Mouse (Mus musculus): ENCODE measurements around the gene Wdr82. TPM values are rescaled to one million over a fixed set of nuclear protein-coding genes. Genes with fewer than 3 reads are reported as not detected.
A peak's percentile ranks its signal among the peaks of the same experiment; 100 is the strongest.

Gene Wdr82
- polyA plus RNA-seq, 1 experiment from 2014 or later = 11.8 TPM

DNA sequence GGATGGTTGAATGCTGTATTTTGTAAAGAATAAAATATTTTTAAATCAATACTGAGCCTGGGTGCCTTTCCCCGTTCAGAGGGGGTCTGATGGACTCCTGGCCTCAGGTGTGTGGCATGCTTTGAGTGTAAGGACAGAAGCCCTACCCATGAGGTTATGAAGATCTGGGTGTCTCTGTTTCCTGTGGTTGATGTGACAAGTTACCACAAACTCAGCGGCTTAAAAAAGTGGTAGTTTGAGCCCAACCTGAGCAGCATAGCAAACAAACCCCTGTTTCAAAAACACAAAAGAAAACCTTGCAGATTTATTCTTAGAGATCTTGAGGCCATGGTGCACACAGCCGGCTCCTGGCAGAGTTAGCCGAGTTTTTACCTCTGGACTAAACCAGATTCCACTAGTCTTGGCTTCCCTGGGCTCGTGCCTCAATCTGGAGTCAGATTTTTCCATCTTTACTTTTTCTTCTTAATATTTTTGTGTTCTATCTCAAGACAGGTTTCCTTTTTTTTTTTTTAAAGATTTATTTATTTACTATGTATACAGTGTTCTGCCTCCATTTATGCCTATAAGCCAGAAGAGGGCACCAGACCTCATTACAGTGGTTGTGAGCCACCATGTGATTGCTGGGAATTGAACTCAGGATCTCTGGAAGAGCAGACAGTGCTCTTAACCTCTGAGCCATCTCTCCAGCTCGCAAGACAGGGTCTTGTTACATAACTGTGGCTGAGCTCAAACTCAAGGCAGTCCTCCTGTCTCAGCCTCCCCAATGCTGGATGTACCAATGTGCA lies 44.8 kb downstream of the Wdr82 start:
- H3K4me2 ChIP-seq = no peak overlapping the region
- 65% methylated on average over 6 of the region's 6 CpGs for WGBS (ENCODE audit: insufficient replicate concordance)
- no peaks in the 10 kb centered on the region for H3K27me3 ChIP-seq (replicated peaks)
- peaks cover 15% of the 10 kb centered on the region for H3K4me1 ChIP-seq
- ATAC-seq = no peak
- H3K27ac ChIP-seq = no peak overlapping the region
- H3K36me3 ChIP-seq = peaks cover 31% of the 10 kb centered on the region
- H3K4me3 ChIP-seq = no peak overlapping the region
- H3K9me3 ChIP-seq (replicated peaks) = no peaks in the 10 kb centered on the region
- H3K9ac ChIP-seq = no peak overlapping the region

DNA sequence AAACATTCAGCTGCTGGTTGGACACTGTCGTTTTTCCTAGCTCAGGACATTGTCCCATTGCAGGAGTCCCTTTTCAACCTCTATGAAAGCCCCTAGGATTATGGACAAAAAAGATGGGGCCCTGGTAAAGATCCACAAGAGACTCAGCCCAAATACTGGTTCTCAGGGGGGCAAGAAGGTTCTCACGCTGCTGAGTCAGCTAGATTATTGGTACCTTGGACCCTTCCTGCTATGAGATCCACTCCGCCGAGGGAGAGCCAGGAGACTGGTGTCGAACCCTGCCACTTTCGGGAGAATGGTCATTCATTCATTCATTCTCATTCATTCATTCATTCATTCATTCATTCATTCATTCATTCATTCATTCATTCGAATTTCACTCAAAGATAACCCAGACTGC lies 46.2 kb downstream of the Wdr82 start:
- H3K9ac ChIP-seq = no peak overlapping the region

DNA sequence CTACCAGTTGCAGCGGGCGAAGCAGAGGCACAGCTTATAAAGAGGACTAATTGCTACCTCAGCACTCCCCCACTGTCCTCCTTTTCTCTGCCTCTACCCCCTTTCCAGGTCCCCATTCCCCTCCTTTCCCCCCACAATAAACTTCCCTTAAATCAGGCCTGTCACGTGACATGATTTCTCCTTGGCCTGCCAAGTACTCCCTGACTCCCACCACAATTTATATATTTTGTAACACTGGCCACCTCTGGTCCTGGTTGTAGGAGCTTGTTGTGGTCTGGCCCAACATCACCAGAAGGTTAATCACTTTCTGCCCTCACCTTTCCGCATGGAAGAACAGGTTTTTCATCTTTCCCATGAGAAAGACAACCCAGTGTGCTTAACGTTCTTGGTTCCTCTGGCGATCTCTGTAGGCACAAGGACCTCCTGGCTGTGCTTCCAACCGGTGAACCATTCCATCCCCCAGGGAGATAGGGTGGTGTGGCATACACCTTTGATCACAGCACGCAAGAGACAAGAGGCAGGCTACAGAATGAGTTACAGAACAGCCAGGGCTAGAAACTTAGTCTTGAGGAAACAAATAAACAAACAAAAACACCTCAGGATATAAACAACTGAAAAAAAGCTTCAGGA lies 50.3 kb downstream of the Wdr82 start:
- H3K4me2 ChIP-seq = no peak overlapping the region
- H3K4me1 ChIP-seq = peaks cover 4% of the 10 kb centered on the region; the same call in 1 of the 2 replicates
- H3K9ac ChIP-seq = no peak overlapping the region
- WGBS (ENCODE audit: insufficient replicate concordance) = 60% methylated on average over 8 of the region's 8 CpGs
- no peak for ATAC-seq
- H3K9me3 ChIP-seq (replicated peaks) = no peaks in the 10 kb centered on the region
- H3K36me3 ChIP-seq = no peaks in the 10 kb centered on the region
- H3K27ac ChIP-seq = no peak overlapping the region
- H3K27me3 ChIP-seq (replicated peaks) = peaks cover 43% of the 10 kb centered on the region
- no peak overlapping the region for H3K4me3 ChIP-seq

More for the DNA sequence above, 46.2 kb downstream of the Wdr82 start:
- peaks cover 6% of the 10 kb centered on the region; the same call in 1 of the 2 replicates for H3K4me1 ChIP-seq
- no peak overlapping the region for H3K4me2 ChIP-seq
- H3K9me3 ChIP-seq (replicated peaks) = no peaks in the 10 kb centered on the region
- H3K27me3 ChIP-seq (replicated peaks) = peaks cover 3% of the 10 kb centered on the region
- WGBS (ENCODE audit: insufficient replicate concordance) = 82% methylated on average over 7 of the region's 7 CpGs
- H3K4me3 ChIP-seq = no peak overlapping the region
- ATAC-seq = no peak
- no peak overlapping the region for H3K27ac ChIP-seq
- H3K36me3 ChIP-seq = peaks cover 31% of the 10 kb centered on the region

DNA sequence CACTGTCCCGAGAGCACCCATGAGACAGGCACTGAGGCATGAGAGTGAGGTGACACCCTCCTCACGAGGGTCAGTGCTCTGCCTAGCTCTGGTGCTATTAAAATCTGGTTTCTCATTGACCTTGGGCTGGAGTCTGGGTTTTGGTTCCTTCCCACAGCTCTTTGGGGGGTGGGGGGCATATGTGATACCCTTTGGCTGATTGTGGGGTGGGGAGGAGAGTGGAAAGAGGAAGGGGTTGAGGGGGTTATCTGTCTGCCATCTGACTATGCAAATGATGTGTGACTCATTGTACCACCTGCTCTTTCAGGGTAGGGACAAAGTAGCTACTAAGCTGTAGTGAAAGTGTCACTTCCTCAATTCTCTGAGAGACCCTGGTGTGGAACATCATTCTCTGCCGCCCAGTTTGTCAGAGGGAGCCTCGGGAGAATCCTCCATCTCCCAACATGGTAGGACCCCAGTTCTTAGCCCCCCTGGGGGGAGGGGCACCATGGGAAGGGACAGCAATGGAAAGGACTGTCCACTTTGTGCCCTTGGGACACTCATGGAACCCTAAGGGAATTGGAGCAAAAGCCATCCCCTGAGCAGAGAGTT lies 51.6 kb downstream of the Wdr82 start, which contains the start of gene Tlr9:
Tlr9 (plus strand) TSS at position 338 of the 591 bp plus-strand sequence.
- no peak for ATAC-seq
- Histone ChIP-seq H3K4me3 (no peak within 1 kb of the TSS), H3K9ac (no peak within 1 kb of the TSS), H3K9me3 (replicated peaks) (no peaks in the 10 kb centered on the region), H3K4me1 (peaks cover 15% of the 10 kb centered on the region), H3K4me2 (peak within 1 kb of the TSS; percentile 8; the same call in 1 of the 2 replicates), H3K27ac (no peak within 1 kb of the TSS), H3K36me3 (no peaks in the 10 kb centered on the region), H3K27me3 (replicated peaks) (peaks cover 57% of the 10 kb centered on the region)
- WGBS (ENCODE audit: insufficient replicate concordance) = 17% methylated on average over 4 of the region's 4 CpGs

DNA sequence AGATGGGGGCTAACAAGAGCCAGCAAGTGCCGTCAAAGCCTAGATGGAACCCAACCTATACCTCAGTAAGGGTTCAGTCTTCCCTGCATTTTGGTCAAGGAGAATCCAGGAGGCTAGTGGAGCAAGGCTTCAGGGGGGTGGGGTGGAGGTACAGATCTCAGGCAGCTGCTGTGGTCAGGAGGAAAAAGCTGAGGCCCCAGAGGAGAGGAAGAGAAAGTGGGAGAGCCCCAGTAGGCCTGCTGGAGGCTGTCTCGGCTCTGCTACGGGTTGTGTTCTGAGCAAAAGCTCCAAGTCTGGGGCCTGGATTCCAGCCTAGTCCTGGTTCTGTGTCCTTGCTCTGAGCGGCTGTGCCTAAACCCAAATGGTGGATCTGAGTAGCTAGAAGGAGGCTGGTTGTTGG lies 52.3 kb downstream of the Wdr82 start:
- no peaks in the 10 kb centered on the region for H3K36me3 ChIP-seq
- peak overlapping the region; percentile 8; the same call in 1 of the 2 replicates for H3K4me2 ChIP-seq
- no peaks in the 10 kb centered on the region for H3K9me3 ChIP-seq (replicated peaks)
- whole genome bisulfite sequencing (ENCODE audit: insufficient replicate concordance) = 47% methylated on average over 4 of the region's 4 CpGs
- H3K27ac ChIP-seq = no peak overlapping the region
- H3K27me3 ChIP-seq (replicated peaks) = peaks cover 59% of the 10 kb centered on the region
- peaks cover 21% of the 10 kb centered on the region for H3K4me1 ChIP-seq
- ATAC-seq = no peak
- H3K9ac ChIP-seq = no peak overlapping the region
- H3K4me3 ChIP-seq = no peak overlapping the region

DNA sequence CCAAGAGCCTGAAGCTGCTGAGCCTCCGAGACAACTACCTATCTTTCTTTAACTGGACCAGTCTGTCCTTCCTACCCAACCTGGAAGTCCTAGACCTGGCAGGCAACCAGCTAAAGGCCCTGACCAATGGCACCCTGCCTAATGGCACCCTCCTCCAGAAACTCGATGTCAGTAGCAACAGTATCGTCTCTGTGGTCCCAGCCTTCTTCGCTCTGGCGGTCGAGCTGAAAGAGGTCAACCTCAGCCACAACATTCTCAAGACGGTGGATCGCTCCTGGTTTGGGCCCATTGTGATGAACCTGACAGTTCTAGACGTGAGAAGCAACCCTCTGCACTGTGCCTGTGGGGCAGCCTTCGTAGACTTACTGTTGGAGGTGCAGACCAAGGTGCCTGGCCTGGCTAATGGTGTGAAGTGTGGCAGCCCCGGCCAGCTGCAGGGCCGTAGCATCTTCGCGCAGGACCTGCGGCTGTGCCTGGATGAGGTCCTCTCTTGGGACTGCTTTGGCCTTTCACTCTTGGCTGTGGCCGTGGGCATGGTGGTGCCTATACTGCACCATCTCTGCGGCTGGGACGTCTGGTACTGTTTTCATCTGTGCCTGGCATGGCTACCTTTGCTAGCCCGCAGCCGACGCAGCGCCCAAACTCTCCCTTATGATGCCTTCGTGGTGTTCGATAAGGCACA lies 54.9 kb downstream of the Wdr82 start:
- Histone ChIP-seq H3K27me3 (replicated peaks) (peaks cover 62% of the 10 kb centered on the region), H3K4me1 (peaks cover 25% of the 10 kb centered on the region), H3K36me3 (no peaks in the 10 kb centered on the region), H3K9ac (no peak overlapping the region), H3K27ac (no peak overlapping the region), H3K4me2 (peak overlapping the region; percentile 56), H3K9me3 (replicated peaks) (no peaks in the 10 kb centered on the region), H3K4me3 (peak overlapping the region; percentile 18)
- ATAC-seq = no peak
- WGBS (ENCODE audit: insufficient replicate concordance) = 49% methylated on average over 24 of the region's 24 CpGs

DNA sequence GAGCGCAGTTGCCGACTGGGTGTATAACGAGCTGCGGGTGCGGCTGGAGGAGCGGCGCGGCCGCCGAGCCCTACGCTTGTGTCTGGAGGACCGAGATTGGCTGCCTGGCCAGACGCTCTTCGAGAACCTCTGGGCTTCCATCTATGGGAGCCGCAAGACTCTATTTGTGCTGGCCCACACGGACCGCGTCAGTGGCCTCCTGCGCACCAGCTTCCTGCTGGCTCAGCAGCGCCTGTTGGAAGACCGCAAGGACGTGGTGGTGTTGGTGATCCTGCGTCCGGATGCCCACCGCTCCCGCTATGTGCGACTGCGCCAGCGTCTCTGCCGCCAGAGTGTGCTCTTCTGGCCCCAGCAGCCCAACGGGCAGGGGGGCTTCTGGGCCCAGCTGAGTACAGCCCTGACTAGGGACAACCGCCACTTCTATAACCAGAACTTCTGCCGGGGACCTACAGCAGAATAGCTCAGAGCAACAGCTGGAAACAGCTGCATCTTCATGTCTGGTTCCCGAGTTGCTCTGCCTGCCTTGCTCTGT lies 55.5 kb downstream of the Wdr82 start:
- peak overlapping the region; percentile 18 for H3K4me3 ChIP-seq
- H3K4me2 ChIP-seq = peak overlapping the region; percentile 56
- no peak overlapping the region for H3K9ac ChIP-seq
- H3K36me3 ChIP-seq = no peaks in the 10 kb centered on the region
- H3K27ac ChIP-seq = no peak overlapping the region
- peaks cover 62% of the 10 kb centered on the region for H3K27me3 ChIP-seq (replicated peaks)
- WGBS (ENCODE audit: insufficient replicate concordance) = 4% methylated on average over 34 of the region's 34 CpGs
- H3K9me3 ChIP-seq (replicated peaks) = no peaks in the 10 kb centered on the region
- H3K4me1 ChIP-seq = peaks cover 25% of the 10 kb centered on the region
- ATAC-seq = no peak

DNA sequence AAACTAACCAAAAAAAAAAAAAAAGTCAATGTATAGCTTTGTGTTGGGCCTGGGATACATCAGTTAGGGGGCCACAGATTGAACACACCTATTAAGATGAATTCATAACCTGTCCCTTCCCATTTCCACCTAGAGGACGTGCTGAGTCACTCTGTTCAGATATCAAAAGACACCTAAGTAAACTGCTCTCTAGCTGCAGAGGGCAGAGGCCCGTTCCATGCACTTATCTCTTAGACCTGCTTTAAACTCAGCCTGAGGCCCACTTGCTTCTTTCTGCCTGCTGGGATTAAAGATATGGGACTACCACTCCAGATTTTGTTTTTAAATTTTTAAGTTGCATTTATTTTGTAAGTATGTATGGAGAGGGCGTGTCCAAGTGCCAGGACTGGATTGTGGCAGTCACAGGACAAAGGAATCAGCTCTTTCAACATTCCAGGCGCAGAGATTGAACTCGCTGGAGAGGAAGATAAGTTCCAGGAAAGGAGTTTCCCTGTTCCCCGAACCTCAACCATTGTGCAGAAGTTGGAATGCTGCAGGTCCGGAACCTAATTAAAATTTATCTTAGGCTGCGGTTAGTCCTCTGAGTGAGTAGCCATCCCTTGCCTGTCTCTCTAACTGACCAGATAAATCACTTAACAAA lies 57.2 kb downstream of the Wdr82 start:
- Histone ChIP-seq H3K4me1 (peaks cover 25% of the 10 kb centered on the region), H3K9me3 (replicated peaks) (no peaks in the 10 kb centered on the region), H3K4me3 (no peak overlapping the region), H3K36me3 (peaks cover 6% of the 10 kb centered on the region), H3K9ac (no peak overlapping the region), H3K27ac (no peak overlapping the region), H3K4me2 (no peak overlapping the region), H3K27me3 (replicated peaks) (peaks cover 49% of the 10 kb centered on the region)
- WGBS (ENCODE audit: insufficient replicate concordance) = 43% methylated on average over 8 of the region's 8 CpGs
- ATAC-seq = peak; percentile 61; the same call in 1 of the 2 replicates

DNA sequence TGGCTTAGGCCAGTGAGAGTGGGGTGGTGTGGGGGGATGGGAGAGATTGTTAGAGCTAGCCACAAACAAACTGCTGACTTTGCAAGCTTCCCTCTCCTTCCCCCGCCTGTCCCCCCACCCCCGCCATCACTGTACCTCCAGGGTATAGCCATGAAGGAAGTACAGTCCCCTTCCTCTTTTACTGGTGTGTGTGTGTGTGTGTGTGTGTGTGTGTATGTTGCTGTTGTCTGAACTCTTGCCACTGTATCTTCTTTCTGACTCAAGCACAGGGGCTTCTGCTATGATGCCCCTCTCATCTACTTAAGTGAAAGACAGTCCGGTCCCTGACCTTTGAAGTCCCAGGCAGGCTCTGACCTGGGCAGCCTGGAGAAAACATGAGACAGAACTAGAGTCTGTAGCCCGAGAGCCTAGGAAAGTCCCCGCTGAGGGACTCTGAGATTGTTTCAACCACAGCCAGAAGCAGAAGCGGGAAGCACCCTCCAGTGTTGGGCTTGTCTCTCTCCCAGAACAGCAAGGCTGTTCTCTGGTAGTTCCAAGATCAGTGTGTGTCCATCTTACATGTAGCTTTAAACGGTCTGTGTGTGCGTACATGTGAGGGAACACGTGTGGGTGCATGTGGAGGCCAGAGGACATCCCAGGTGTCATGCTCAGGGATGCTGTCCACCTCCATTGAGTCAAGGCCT lies 59.5 kb downstream of the Wdr82 start:
- 46% methylated on average over 9 of the region's 9 CpGs for WGBS (ENCODE audit: insufficient replicate concordance)

DNA sequence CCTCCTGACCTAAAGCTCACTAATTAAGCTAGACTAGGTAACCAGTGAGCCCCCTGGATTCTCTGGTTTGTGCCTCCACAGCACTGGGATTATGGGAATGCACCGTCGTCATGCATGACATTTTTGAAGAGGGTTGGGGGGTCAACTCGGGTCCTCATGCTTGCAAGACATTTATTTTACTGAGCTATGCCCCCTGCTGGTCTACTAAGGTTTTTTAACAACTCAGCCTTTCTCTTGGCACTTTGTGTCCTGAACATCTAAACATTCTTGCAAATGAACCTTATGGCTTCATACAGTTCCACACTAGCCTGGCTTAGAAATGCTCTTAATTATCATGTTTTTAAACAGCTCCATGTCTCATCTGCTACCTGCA lies 60.0 kb downstream of the Wdr82 start:
- peaks cover 33% of the 10 kb centered on the region for H3K36me3 ChIP-seq
- ATAC-seq = no peak
- H3K9me3 ChIP-seq (replicated peaks) = no peaks in the 10 kb centered on the region
- WGBS (ENCODE audit: insufficient replicate concordance) = 40% methylated on average over 3 of the region's 3 CpGs
- H3K4me3 ChIP-seq = no peak overlapping the region
- H3K4me2 ChIP-seq = no peak overlapping the region
- H3K27ac ChIP-seq = no peak overlapping the region
- peaks cover 24% of the 10 kb centered on the region for H3K4me1 ChIP-seq
- H3K27me3 ChIP-seq (replicated peaks) = peaks cover 21% of the 10 kb centered on the region
- H3K9ac ChIP-seq = no peak overlapping the region

More for the DNA sequence above, 59.5 kb downstream of the Wdr82 start:
- peaks cover 28% of the 10 kb centered on the region for H3K36me3 ChIP-seq
- H3K4me3 ChIP-seq = no peak overlapping the region
- H3K9me3 ChIP-seq (replicated peaks) = no peaks in the 10 kb centered on the region
- no peak for ATAC-seq
- H3K27me3 ChIP-seq (replicated peaks) = peaks cover 27% of the 10 kb centered on the region
- peaks cover 25% of the 10 kb centered on the region for H3K4me1 ChIP-seq
- no peak overlapping the region for H3K9ac ChIP-seq
- no peak overlapping the region for H3K4me2 ChIP-seq
- no peak overlapping the region for H3K27ac ChIP-seq

DNA sequence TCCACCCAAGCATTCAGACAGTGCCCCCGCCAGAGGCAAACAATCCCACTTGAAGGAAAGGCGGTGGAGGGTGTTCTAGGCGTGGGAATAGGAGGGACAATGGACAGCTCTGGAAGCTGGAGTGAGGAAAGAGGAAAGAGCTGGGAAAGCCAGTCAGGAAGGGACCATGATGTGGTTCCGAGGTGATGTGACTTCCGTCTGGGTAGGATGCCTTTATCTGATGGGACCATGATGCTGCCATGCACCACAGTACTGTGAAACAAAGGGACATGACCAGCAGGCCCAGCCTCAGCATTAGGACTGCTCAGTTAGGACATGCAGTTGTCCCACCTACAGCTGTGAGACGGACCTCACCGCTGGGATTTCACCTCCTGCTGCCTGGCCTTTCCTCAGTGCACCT lies 60.5 kb downstream of the Wdr82 start:
- Histone ChIP-seq H3K4me2 (no peak overlapping the region), H3K27ac (no peak overlapping the region), H3K36me3 (peaks cover 37% of the 10 kb centered on the region), H3K4me1 (peaks cover 19% of the 10 kb centered on the region), H3K27me3 (replicated peaks) (peaks cover 16% of the 10 kb centered on the region), H3K4me3 (no peak overlapping the region), H3K9me3 (replicated peaks) (no peaks in the 10 kb centered on the region), H3K9ac (no peak overlapping the region)
- no peak for ATAC-seq
- WGBS (ENCODE audit: insufficient replicate concordance) = 51% methylated on average over 7 of the region's 7 CpGs

Data from liver, embryonic 12.5 days (tissue).